ENCODE assay signal across 8 mouse cellular contexts in genomic region chr2:23572157-23572532, GRCm38 (mm10). TPM values are rescaled to one million over a fixed set of nuclear protein-coding genes. Genes with fewer than 3 reads are reported as not detected.
DNase-seq lines count a peak whose midpoint lies in the region; ATAC-seq and TF ChIP-seq lines count a peak whose summit lies in the region.
"Not testable (repeated sequence)": the region's sequence is repeated elsewhere in the genome, so short reads cannot be mapped to it uniquely, and the experiment has no call there.

No protein-coding gene starts in this region.

- not testable (repeated sequence) for H3K4me1 ChIP-seq in embryonic facial prominence, embryonic 10.5 days; kidney, adult 2 months (ENCODE audit: control insufficient read depth, insufficient read depth, low read length); liver, adult 2 months (ENCODE audit: control insufficient read depth, insufficient read depth, low read length)
- peaks cover 15% of the 10 kb centered on the region for H3K4me1 ChIP-seq in forebrain, embryonic 15.5 days
- H3K4me1 ChIP-seq in hindbrain, embryonic 10.5 days (replicated peaks): peaks cover 13% of the 10 kb centered on the region
- H3K4me1 ChIP-seq in neural tube, embryonic 13.5 days (replicated peaks): peaks cover 18% of the 10 kb centered on the region

- not testable (repeated sequence) for H3K27ac ChIP-seq in embryonic facial prominence, embryonic 10.5 days (replicated peaks); forebrain, embryonic 15.5 days (replicated peaks); kidney, adult 2 months (ENCODE audit: insufficient read depth, low read depth, low read length); liver, adult 2 months (replicated peaks; ENCODE audit: insufficient read depth, low read depth, low read length); macrophage; neural tube, embryonic 13.5 days (replicated peaks)
- peak overlapping the region; percentile 95 for H3K27ac ChIP-seq in hindbrain, embryonic 10.5 days

- not testable (repeated sequence) for ATAC-seq in forebrain, embryonic 15.5 days (replicated peaks); neural tube, embryonic 13.5 days (ENCODE audit: low read depth)

- peak overlapping the region; percentile 95 for H3K4me3 ChIP-seq in embryonic facial prominence, embryonic 10.5 days
- peak overlapping the region; percentile 99 for H3K4me3 ChIP-seq in forebrain, embryonic 15.5 days
- peak overlapping the region; percentile 97 for H3K4me3 ChIP-seq in hindbrain, embryonic 10.5 days
- H3K4me3 ChIP-seq in kidney, adult 2 months (ENCODE audit: insufficient read depth, low read depth, low read length): peak overlapping the region; percentile 93
- peak overlapping the region; percentile 93; the same call in 1 of the 2 replicates for H3K4me3 ChIP-seq in liver, adult 2 months (ENCODE audit: insufficient read depth, low read depth, low read length)
- H3K4me3 ChIP-seq in macrophage (ENCODE audit: inconsistent target): peak overlapping the region; percentile 91
- H3K4me3 ChIP-seq in neural tube, embryonic 13.5 days: peak overlapping the region; percentile 98

- not testable (repeated sequence) for TF ChIP-seq POLR2A in kidney, adult 2 months (IDR thresholded peaks at IDR 0.05; ENCODE audit: low read depth, low read length); liver, adult 2 months (IDR thresholded peaks at IDR 0.05; ENCODE audit: extremely low read depth, insufficient read depth, low read length)

- WGBS in embryonic facial prominence, embryonic 10.5 days: 26% methylated on average over 4 of the region's 4 CpGs
- WGBS in forebrain, embryonic 15.5 days: 22% methylated on average over 4 of the region's 4 CpGs
- WGBS in hindbrain, embryonic 10.5 days: 25% methylated on average over 4 of the region's 4 CpGs
- WGBS in kidney, adult 2 months: 13% methylated on average over 4 of the region's 4 CpGs
- WGBS in liver, adult 2 months: 15% methylated on average over 4 of the region's 4 CpGs
- 18% methylated on average over 4 of the region's 4 CpGs for WGBS in macrophage (ENCODE audit: missing documents)
- WGBS in neural tube, embryonic 13.5 days: 23% methylated on average over 4 of the region's 4 CpGs

- H3K36me3 ChIP-seq in embryonic facial prominence, embryonic 10.5 days (replicated peaks); forebrain, embryonic 15.5 days; hindbrain, embryonic 10.5 days; kidney, adult 2 months (ENCODE audit: control insufficient read depth, insufficient read depth, low read length); liver, adult 2 months (ENCODE audit: control insufficient read depth, insufficient read depth, low read length); macrophage (ENCODE audit: inconsistent target); neural tube, embryonic 13.5 days: not testable (repeated sequence)

- H3K27me3 ChIP-seq in embryonic facial prominence, embryonic 10.5 days (replicated peaks; ENCODE audit: low read depth, poor library complexity, severe bottlenecking); forebrain, embryonic 15.5 days; kidney, adult 2 months (replicated peaks; ENCODE audit: control insufficient read depth, insufficient read depth, low read length); liver, adult 2 months (ENCODE audit: control insufficient read depth, insufficient read depth, low read length): not testable (repeated sequence)
- peaks cover 17% of the 10 kb centered on the region for H3K27me3 ChIP-seq in hindbrain, embryonic 10.5 days (ENCODE audit: insufficient read depth, poor library complexity, severe bottlenecking)
- peaks cover 30% of the 10 kb centered on the region for H3K27me3 ChIP-seq in neural tube, embryonic 13.5 days

- peak overlapping the region; percentile 99; the same call in 1 of the 2 replicates for H3K9ac ChIP-seq in forebrain, embryonic 15.5 days (replicated peaks)
- not testable (repeated sequence) for H3K9ac ChIP-seq in liver, adult 2 months (ENCODE audit: low read depth, low read length)
- H3K9ac ChIP-seq in neural tube, embryonic 13.5 days: peak overlapping the region; percentile 97

- peak; percentile 34 for DNase-seq in A20 (ENCODE audit: low read depth, low spot score)
- not testable (repeated sequence) for DNase-seq in embryonic facial prominence, embryonic 10.5 days (ENCODE audit: low spot score); hindbrain, embryonic 10.5 days (ENCODE audit: low spot score); kidney, adult 2 months; liver, adult 2 months (ENCODE audit: extremely low read depth, low read depth, low spot score)

- not testable (repeated sequence) for H3K79me2 ChIP-seq in liver, adult 2 months (ENCODE audit: control insufficient read depth, insufficient read depth, low read length)
- H3K79me2 ChIP-seq in macrophage (ENCODE audit: inconsistent target): peaks cover 44% of the 10 kb centered on the region

- H3K9me3 ChIP-seq in embryonic facial prominence, embryonic 10.5 days; forebrain, embryonic 15.5 days; hindbrain, embryonic 10.5 days; neural tube, embryonic 13.5 days: not testable (repeated sequence)

- H3K4me2 ChIP-seq in forebrain, embryonic 15.5 days (replicated peaks): peak overlapping the region; percentile 64
- H3K4me2 ChIP-seq in neural tube, embryonic 13.5 days: peak overlapping the region; percentile 95

- not testable (repeated sequence) for TF ChIP-seq CTCF in kidney, adult 2 months (conservative IDR thresholded peaks at IDR 0.05; ENCODE audit: insufficient read depth, insufficient read length, low read depth, low read length); liver, adult 2 months (IDR thresholded peaks at IDR 0.05; ENCODE audit: low read depth, low read length)

RNA-seq across cellular contexts. Expression of gene Spopl, which starts 0.2 kb away (rescaled TPM):
- polyA plus RNA-seq in embryonic facial prominence, embryonic 10.5 days (2016; fragmentation: Nextera tagmentation; extraction: Ambion mirVana): 8.0 and 8.3 TPM in 2 replicates
- 8.6 and 11.3 TPM in 2 replicates for polyA plus RNA-seq in forebrain, embryonic 15.5 days (2015; fragmentation: Nextera tagmentation; extraction: Ambion mirVana)
- polyA plus RNA-seq in hindbrain, embryonic 10.5 days (2016; fragmentation: Nextera tagmentation; extraction: Ambion mirVana): 8.0 and 9.0 TPM in 2 replicates
- 2.6 and 2.7 TPM in 2 replicates for polyA plus RNA-seq in kidney, adult 2 months (2012; rRNA removed)
- total RNA-seq in liver, adult 2 months (2014; rRNA removed): 10.2 and 10.6 TPM in 2 replicates
- polyA plus RNA-seq in liver, adult 2 months (2012; rRNA removed): 1.7 and 1.9 TPM in 2 replicates
- total RNA-seq in macrophage (2018; cell fraction: chromatin; rRNA removed): 100 to 1,000 TPM in 23 of 26 experiments, 10 to 100 TPM in 3; 64.0 to 241 (median 181) TPM
- 10 to 100 TPM; 12.7 to 21.7 (median 15.6) TPM for total RNA-seq in macrophage (2018; cell fraction: cytosol; rRNA removed)
- 100 to 1,000 TPM in 11 of 26 experiments, 10 to 100 TPM in 15; 43.5 to 153 (median 92.4) TPM for total RNA-seq in macrophage (2018; cell fraction: nucleus; rRNA removed)
- 9.2 to 11.9 TPM (median 9.9 TPM) in 3 replicates for polyA plus RNA-seq in macrophage (2018)
- 8.3 and 8.5 TPM in 2 replicates for polyA plus RNA-seq in neural tube, embryonic 13.5 days (2015; fragmentation: Nextera tagmentation; extraction: Ambion mirVana)
